Mouse (Mus musculus): Measurements from ENCODE around the gene Stard5. TPM values are rescaled to one million over a fixed set of nuclear protein-coding genes. Genes with fewer than 3 reads are reported as not detected.

The Stard5 gene
- polyA plus RNA-seq, 1 experiment from 2014 or later, result 34.8 TPM

Other genes with a start within 250 kb of the Stard5 start
- 0.81 and 1.2 TPM in 2 replicates for gene Tmc3, start 47.0 kb upstream of the Stard5 start, polyA plus RNA-seq (2015; fragmentation: Nextera tagmentation; extraction: Ambion mirVana)
- gene Il16, start 113.8 kb downstream of the Stard5 start, polyA plus RNA-seq (2015; fragmentation: Nextera tagmentation; extraction: Ambion mirVana), result 7.6 and 9.5 TPM in 2 replicates
- gene Cfap161, start 162.9 kb downstream of the Stard5 start, polyA plus RNA-seq (2015; fragmentation: Nextera tagmentation; extraction: Ambion mirVana), result 7.0 and 14.1 TPM in 2 replicates